Mouse (Mus musculus) left cerebral cortex, postnatal 25 days (tissue): ENCODE measurements at regions not wholly inside any gene's neighbourhood (a gene's known extent, or its start where the extent isn't known, plus 50 kb on each side); places are given as distances from the start of the nearest gene placed in this dataset.
A peak's percentile ranks its signal among the peaks of the same experiment; 100 is the strongest.

Experiments
- DNase-seq, 2 experiments: peaks; one replicate each; pipeline ENCODE4 v3.0.0; 2022; ENCODE audit warnings: low spot score in 2 of 2, mixed read lengths in 1 of 2
- intact Hi-C: fragments of 180-260 bp; cut with DNase I; formaldehyde crosslinking; loops from one replicate; pipeline ENCODE4 v1.15.1; 2025

DNA sequence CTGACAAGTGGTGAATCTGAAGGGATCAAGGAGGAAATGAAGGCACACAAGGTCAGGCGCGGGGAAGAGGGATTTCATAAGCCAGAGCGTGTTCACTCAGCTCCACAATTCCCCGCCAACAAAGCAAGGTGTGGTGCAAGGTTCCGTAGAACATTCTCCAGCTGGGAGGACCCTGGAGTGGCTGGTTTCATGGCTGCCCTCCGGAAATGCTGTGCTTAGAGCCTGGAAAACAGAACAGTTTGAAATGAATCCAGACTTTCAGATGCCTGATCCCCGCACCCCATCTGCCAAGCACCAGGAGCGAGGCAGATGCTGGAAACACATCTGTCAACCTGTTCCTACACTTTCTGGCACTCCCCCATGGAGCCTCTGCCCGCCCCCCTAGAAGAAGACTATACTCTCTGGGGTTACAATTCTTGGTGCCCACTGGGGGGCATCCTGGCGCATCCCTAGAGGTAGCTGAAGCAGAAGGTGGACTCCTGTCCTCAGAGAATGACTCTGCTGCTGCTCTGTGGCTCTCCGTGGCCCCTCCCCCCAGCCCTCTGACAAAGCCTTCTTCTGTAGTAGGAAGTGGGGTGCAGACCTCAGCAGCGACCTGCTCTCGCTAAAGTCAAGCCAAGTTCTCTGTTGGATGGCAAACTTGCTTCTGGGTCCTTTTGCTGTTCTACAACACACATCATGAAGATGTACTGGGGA, 54.5 kb upstream of the Mafb start:
- intact Hi-C loops = no loop called here
- DNase-seq = no peak

DNA sequence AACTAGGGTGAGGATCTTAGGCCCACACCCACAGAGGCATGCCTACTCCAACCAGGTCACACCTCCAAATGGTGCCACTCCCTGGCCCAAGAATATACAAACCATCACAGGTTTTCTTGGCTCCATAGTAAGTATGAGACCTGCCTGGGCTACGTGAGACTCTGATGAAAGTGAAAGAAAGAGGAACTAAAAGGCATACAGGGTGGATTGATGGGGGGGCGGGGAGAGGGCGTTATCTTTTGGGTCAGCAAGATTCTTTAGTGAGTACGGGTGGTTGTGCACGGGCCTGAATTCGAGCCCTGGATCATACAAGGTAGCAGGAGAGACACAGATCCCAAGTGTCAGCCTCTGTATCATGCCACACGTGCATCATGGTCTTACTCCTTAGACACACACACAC, 57.6 kb upstream of the Mafb start:
- intact Hi-C loops = no loop called here

DNA sequence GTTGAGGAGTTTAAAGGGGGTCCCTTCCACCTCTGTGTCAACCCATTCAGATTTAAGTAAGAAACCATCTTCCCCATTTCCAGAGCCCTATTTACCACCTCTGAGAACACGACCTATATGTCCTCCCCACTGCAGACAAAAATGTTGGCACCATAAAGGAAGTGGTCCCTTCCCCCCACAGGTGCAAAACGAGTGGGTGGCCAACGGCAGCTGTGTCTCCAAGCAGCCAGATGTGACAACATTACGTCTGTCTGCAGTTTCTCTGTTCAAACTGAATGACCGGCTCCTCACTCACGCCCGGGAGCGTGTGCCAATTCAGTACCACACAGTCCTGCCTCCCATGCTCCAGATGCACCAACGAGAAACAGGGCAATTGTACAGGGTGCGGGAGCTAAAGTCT, 60.6 kb upstream of the Mafb start:
- intact Hi-C loops = no loop called here
- DNase-seq = no peak

More for the DNA sequence above, 57.6 kb upstream of the Mafb start:
- DNase-seq = no peak

DNA sequence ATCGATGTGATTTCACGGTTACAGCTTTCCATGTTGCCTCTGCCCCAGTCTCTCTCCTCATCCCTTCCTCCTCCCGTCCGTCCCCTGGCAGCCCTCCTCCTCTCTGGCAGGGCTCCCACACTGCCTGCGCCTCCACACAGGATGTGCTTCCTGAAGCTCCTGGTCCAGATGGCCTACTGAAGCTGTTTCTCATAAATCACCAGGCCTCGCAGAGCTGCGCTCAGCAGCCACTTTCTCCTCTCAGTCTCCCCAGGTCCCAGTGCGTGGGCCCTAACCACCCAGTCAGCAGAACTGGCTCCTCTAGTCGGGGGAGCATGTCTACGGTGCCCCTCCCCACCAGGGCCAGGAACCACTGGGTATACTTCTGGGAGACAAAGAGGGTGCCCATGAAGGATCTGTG, 66.4 kb upstream of the Mafb start:
- intact Hi-C loops = no loop called here
- peak; percentile 81 to 97 for DNase-seq

DNA sequence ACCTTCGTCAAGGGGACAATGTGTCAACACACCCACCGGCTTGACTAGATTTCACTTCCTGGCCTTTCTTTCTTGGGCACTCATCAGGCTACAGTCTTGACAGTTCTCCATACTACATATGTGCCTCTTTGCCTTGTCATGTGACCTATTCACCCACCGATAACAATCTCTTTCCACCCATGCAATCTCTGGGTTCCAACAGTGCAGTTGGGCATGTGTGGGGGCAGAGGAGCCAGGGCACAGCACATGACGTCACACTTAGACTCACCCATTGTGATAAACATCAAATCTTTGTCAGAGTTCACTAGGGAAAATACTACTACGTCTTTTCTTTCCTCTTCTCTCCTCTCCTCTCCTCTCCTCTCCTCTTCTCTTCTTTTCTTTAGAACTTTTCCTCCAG, 67.8 kb upstream of the Mafb start:
- no peak for DNase-seq

DNA sequence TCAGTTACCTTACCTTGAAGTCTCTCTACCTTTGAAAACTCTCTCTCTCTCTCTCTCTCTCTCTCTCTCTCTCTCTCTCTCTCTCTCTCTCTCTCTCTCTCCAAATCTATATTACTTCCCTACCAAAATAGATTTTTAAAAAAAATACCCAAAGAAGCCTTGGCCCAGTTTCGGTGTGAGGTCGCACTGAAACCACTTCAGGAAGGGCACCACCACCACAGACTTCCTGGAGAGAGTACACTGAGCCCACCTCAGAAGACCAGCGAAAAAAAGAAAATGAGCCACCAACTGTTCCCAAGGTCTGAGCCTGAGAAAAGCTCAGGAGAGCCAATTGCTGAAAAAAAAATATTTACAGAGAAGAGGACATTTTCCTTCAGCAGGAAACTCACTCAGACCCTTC, 68.8 kb upstream of the Mafb start:
- no peak for DNase-seq
- intact Hi-C loops = no loop called here

More for the DNA sequence above, 67.8 kb upstream of the Mafb start:
- intact Hi-C loops = no loop called here

DNA sequence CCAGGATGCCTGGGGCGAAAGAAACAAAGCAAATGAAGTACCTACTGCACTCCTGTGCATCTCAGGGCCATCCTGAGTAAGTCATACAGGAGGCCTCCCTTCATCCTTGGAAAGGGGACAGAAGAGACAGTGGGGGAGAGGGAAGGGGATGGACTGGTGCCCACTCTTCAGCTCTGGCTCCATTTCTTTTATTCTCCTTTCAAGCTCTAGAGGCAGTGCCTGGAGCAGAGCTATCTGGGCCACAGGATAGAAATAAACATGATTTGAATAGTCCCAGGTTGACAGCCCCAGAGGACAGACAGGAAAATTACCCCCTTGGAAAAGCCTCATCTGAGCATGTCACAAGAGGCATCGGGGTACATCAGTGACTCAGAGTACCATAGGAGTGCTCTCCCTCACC, 72.2 kb upstream of the Mafb start:
- intact Hi-C loops = no loop called here
- peak in 1 of 2 experiments; percentile 51 for DNase-seq

DNA sequence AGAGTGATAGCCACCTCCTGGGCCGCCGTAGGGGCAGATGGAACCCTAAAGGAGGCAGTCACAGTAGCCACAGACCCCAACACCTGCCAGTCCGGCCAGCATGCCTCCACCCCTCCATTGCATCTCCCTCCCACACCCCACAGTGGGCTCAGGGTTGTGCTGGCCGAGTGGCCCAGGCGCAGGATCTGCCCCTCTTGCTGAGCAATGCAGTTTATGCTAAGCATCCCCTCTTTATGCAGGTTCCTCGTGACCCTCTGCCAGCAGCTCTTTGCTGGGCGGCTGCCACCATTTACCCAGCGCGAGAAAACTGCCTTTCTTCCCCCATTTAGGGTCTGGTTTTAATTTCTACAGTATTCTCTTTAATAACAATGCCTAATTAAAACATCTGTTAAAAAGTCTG, 73.4 kb upstream of the Mafb start:
- intact Hi-C loops = no loop called here
- DNase-seq = no peak

DNA sequence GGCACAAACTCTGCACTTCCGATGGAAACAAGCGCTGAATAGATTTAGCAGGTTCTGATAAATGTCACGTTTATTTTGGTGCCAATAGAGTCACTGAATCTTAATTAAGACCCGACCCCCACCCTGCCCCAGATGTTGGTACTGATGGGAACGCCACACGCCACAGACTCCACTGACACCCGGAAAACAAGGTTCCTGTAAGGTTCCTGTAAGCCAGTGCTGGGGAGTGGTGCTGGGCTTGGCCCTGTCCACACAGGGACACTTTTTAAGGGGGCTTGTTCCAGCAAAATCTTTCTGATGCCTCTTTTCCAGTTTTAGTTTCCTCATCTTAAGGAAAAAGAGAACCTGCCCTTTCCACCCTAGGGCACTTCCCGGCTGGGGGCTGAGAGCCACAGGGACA, 84.2 kb upstream of the Mafb start:
- intact Hi-C loops = no loop called here
- DNase-seq = no peak

DNA sequence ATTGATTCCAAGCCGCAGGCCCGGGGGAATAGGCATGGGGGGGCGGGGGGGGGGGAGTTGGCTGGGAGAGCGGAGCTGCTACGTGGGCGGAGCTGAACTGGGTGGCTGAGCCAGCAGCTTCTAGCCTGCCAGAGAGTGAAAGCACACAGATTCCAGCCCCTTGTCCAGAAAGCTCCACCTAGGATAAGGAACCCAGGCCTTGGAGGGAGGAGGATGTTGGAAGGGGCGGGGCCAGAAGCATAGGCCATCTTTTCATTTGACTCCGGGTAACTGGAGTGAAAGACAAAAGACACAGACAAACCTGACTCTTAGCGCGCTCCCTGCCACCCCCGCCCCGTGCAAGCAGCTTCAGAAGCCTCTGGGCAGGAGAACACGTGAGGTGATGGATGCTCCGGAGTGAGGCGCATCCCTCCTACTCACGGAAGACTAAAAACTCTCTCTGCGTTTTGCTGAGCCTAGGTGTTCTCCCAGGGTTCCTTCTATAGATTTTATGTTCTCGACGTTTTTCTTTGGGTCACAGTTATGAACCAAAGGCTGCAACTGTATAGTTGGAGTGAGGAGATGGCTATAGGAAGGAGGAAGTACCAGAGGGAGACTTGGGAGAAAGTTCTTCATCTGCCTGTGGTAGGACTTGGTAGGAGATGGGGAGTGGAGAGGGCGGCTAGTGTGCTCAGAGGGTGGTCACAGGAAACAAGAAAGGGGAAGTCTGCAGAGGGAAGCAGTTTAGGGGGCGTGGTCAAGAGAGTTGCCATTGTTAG, 84.8 kb upstream of the Mafb start:
- peak; percentile 61 to 74 for DNase-seq
- intact Hi-C loops = no loop called here

DNA sequence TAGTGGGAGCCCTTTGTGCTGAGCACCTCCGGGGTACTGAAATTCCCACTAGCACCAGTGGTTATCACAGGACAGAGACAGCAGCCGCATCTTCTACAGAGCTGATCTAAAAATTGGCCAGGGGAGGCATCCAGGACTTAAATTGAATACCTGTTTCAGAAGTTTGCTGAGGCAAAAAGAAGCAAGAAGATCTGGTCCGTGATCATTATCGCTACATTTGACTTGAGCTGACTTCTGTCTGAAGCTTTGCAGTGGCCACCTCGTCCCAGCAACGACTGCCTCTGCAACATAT, 85.3 kb upstream of the Mafb start:
- intact Hi-C loops = no loop called here
- DNase-seq = no peak

DNA sequence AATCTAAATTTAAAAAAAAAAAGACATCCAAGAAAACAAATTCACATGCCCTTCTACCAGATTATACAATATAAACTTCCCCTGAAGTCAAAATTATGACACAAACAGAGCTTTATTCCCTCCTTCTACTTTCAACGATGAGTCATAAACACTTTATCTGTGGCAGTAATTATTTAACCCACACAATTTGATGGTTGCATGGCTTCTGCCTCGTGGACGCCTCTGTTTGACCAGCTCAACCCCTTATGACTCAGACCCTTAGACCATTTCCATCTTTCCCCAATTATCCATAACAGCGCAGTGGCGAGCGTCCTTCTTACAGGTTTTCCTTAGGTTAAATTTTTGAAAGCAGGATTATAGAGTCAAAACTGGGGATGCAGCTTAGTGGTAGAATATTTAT, 85.9 kb upstream of the Mafb start:
- no peak for DNase-seq
- intact Hi-C loops = no loop called here

DNA sequence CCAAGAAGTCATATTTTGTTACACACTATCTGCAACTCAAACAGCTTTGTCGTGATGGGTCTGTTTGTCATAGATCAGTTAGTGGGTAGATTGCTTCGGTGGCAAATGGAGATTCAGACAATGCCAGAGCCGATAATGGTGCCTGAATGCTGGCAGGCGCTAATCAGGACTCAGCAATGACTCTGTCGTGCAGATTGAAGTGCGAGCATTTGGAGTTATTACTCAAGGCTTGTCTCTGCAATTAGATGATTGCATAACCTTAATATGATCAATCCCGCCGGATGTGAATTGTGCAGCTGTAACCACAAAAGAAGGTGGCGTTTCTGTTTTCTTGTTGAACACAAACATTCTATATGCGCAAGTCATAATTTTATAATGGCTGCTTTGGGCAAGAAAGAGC, 88.8 kb upstream of the Mafb start:
- intact Hi-C loops = no loop called here
- no peak for DNase-seq

DNA sequence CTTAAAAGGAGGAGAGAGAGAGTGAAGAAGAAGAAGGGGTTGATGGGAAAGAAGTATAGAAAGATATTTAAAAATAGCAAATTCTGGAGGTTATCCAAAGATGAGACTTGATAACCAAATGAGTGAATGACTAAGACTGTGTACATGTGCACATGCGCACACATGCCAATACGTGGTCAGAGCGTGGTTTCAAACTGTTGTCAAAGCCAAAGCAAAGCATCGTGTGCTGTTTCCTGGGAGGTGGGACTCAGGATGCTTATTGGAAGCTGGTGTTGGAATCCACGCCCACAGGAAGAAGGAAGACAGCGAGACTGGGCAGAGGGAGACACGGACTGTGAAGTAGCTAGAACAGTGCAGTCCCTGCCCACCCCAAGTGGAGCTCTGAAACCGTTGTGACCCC, 89.8 kb upstream of the Mafb start:
- intact Hi-C loops = no loop called here
- DNase-seq = no peak

DNA sequence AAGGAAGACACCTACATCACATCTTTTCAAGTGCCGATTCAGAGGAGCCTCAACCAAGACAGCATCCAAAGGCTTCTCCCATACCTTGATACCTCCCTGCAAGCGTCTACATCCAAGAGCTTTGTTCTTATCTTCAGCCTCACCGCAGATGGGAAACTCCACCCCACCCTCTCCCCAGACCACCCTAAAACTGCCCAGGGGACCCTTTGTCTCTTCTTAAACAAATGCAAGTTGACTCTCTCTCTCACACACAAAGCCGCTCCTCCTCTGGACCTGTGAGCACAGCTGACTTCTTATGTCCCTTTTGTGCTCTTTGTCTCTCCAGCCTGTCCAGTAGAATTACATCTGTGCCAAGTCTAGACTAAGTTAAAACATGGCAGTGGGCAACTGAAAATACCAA, 104.7 kb upstream of the Mafb start:
- DNase-seq = no peak
- intact Hi-C loops = no loop called here

DNA sequence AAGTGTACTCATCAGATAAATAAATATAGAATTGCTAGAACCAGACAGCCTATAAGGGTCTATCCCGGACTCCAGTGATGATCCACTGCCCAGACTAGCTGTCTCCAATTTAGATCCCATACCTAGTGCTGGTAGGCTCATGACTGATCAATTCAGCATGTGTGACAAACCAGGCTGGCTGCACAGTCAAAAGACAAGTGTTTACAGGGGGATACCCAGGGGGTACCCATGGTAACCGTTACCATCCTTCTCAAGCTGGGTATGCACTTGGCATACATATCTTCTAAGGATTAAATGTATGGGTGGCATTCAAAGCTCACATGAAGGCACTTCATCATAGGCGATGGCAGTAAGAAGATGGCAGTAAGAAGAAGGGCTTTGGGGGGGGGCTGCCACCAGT, 109.3 kb upstream of the Mafb start:
- no peak for DNase-seq
- intact Hi-C loops = no loop called here

DNA sequence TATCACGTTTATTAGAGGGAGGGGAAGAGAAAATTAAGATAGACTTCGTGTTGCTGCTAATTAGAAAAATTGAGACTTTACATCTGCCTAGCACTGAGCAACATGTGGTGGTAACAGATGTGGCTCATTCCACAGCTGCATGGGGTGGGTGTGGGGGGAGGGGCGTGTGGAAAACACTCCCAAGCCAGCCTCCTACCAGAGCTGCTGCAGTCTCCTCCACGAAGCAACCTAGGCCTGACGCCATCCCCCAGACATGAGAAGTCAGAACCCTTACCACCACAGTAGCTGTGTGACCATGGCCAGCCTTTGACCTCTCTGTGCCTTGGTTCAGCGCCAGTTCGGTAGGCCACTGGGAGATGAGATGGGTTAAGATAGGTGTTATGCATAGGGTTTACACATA, 112.4 kb upstream of the Mafb start:
- intact Hi-C loops = no loop called here
- DNase-seq = no peak

DNA sequence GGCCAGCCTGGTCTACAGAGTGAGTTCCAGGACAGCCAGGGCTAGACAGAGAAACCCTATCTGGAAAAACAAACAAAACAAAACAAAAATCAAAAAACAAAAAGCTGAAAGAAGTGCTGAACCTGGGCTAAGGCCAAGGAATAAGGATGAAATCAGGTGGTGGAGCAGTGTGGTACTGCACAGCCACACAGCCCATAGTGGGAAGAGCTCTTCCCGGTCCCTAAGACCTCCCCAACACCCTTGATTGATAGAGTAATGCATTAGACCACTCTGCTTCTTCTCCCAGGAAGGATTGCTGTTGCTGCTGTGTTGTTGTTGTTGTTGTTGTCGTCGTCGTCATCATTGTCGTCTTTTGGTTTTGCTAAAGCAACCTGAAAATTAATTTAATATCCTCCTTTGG, 118.2 kb upstream of the Mafb start:
- DNase-seq = no peak
- intact Hi-C loops = no loop called here

DNA sequence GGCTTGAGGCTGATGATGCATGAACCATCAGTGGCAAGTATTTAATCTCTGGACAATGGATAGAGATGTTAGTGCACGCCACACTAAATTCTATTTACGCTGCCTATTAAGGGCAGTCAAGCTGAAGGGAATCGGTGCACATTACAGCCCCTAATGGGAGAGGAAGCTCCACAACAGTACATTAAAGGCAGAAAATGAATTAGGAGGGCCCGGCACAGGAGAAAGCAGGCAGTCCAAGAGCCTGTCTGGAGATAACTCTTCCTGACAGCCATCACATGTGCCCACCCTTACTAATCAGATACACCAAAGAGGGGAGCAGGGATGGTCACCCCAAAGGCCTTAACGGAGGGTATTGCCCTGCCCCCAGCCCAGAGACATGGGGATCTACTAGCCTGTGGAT, 118.7 kb upstream of the Mafb start:
- intact Hi-C loops = no loop called here
- no peak for DNase-seq

DNA sequence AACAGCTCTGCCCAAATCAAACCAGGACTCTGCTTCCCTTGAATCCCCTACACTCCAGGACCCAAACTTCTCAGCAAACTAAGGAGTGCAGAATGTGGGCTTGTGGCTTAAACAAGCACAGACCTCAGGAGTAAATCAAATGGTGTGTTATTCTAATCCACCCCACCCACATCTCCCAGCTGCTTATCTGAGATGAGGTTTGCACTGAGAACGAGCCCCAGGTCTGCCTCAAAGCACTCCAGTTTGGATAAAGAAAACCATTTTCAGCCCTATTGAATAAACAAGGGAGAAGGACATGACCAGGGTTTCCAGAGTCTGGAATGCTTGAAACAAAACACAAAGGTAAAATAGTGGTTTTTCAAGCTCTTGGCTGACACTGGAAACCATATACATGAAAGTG, 132.9 kb upstream of the Mafb start:
- intact Hi-C loops = no loop called here
- no peak for DNase-seq

DNA sequence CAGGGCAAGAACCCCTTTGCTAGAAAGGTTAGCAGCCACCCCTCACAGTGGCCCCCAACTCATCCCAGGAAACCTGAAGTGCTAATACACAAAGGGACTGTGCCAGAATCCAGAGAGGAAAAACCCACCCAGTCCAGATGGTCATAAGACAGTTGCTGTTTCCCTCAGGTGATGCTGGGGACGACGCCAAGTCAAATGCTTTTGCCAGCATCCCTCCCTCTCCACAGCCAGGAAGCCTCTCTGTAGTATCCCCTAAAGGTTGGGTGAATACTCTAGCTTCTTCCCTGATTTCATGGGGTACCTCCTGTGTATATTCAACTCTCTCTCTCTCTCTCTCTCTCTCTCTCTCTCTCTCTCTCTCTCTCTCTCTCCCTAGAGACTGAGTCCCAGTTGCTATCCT, 136.0 kb upstream of the Mafb start:
- DNase-seq = no peak
- intact Hi-C loops = no loop called here
